Mouse (Mus musculus) cerebellum, adult 11-12 months (tissue): ENCODE data around the gene Lsm7.

Experiments used
- DNase-seq: peaks from one replicate; pipeline ENCODE4 v3.0.0; 2022

Lsm7 gene

DNA sequence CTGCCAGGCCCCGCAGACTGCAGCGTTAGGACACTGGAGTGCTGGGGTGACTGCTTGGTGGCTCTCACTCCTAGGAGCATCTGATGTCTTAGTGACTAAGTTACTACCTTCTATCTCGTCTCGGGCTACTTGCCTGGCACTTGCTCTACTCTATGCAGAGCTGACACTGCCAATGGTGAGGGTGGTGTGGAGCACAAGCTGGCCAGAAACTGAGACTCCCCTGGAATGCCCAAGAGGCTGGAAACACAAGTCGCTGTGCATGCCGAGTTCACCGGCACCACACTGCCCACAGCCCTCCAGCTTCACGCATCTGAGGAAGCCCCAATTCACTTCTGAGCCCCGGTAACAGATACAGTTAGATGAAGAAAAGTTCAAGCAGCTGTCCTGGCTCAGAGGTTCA lies 19.0 kb upstream of the Lsm7 start:
- DNase-seq: no peak

GRCm38 (mm10) chr10:80871581-80871980 lies 16.6 kb upstream of the Lsm7 start, which contains the start of gene Tmprss9:
Gene Tmprss9, plus strand, starts transcription at chr10:80871848.
- DNase-seq: no peak

GRCm38 (mm10) chr10:80870993-80871392 lies 16.0 kb upstream of the Lsm7 start:
- no peak for DNase-seq

GRCm38 (mm10) chr10:80864446-80864845 lies 9.4 kb upstream of the Lsm7 start:
- DNase-seq: peak; percentile 90

DNA sequence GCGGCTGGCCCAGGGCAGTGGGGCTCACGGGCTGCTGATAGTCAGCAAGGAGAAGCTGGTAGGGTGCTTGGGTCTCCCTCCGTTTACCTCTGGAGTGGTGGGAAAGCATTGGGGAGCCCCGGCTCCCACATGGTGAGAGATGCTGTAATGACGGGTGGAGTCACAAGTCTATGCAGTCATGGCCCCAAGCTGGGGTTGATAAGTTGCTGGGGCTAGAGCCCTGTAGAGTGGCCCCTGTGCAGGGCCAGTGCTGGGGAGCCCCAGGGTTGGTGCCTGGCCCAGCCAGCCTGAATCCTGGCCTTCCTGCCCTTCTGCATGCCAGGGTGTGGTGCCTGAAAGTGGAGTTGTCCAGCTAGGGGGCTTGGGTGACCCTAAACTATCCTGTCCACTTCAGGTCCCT lies 7.3 kb upstream of the Lsm7 start:
- no peak for DNase-seq

DNA sequence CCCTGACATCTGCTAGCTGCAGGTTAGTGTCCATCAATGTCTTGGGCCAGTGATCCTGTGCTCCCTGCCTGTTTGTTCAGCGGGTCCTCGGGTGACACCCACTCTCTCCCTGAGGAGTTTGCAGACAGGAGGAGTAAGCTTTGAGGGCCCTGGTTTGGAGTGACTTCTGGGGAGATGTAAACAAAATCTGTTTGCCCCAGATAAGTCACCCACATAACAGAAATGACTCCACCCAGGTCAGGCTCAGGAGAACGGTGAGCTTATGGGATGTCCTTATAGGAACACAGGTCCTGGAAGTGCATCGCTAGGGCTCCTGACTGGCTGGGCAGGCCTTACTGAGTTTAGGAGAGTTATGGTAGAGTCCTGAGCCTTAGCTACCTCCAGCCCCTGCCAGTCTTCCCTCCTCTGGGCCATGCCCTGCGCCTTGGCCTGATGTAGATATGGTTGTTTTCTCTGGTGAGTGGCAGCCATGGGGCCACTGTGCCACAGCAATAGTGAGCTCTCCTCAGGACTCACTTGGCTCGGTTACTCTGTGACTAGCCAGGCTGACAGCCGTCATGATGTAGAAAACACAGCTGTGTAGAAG lies 3.4 kb upstream of the Lsm7 start:
- no peak for DNase-seq

DNA sequence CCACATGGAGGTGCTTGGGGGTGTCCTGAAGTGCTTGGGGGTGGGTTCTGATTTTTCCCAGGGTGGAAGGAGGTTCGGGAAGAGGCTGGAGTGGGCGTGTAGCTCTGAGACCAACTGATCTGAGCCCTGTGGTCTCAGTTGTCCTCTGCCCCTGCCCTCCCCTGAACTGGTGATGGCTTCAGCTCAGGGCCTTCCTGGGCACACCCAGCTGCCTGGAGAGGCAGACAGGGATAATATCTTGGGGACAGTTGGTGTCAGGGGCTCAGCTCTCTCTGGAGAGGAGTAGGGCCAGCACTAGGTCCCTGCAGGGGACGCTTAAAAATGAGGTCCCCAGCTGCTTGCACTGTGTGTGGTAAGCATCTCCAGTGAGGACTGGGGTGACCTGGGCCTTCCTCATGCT lies 2.8 kb upstream of the Lsm7 start:
- DNase-seq: no peak

- no peak for DNase-seq
Measured at GRCm38 (mm10) chr10:80857386-80857785, 2.4 kb upstream of the Lsm7 start.

DNA sequence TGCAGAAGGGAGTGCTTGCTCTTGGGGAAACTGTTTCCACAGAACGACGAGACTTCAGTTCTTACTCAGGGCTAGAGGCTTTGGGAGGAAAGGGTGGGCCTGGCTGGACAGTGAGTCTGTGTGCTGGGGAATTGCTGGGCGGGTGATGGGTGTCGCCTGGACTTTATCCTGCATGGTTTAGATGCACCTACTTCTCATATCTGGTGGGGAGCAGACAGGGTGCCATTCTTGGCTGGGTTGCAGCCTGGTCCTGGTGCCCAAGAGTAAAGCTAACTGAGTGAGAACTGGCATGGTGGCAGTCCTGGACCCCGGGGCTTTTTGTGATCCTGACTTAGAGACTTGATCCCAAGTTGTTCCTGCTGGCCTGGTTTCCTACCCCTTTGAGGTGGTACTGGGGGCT lies 1.9 kb upstream of the Lsm7 start:
- DNase-seq: no peak

GRCm38 (mm10) chr10:80856267-80856666 lies 1.3 kb upstream of the Lsm7 start:
- no peak for DNase-seq

GRCm38 (mm10) chr10:80855749-80856073 lies 702 bp upstream of the Lsm7 start:
- DNase-seq: peak; percentile 76

DNA sequence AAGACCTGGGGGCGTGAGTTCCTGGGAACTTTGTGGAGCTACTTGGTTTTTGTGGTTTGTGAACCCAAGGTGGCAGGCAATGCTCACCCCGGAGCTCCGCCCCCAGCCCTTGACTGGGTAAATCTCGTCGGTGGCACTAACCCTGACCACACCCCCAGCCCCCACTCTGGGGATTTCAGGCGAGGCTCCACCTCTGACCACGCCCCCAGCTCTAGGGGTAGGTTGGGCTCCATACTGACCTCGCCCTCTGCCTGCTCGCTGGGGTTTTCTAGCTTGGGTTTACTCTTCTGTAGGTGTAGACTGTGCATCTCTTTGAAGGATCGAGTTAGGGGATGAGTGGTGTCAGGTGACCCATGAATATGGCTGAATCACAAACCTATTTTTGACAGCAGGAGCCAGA lies 6.4 kb downstream of the Lsm7 start:
- no peak for DNase-seq

DNA sequence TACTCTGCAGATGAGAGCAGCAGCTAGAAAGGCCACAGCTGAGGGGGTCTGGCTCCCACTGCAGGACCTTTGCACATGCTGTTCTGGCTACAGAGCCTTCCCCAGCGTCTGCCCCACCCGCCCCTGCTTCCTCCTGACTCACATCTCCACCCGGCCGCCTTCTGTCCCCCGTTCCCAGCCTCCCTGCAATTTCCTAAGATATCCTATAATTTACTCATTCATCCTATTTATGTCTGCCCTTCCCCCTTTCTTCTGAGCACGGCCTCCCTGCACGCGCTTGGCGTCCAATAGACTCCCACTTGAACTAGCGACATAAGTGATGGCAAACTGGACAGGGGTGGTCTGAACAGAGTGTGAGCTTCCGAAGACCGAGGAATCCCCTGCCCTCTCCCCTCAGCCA lies 9.3 kb downstream of the Lsm7 start:
- no peak for DNase-seq

GRCm38 (mm10) chr10:80845055-80845693 lies 9.8 kb downstream of the Lsm7 start:
- DNase-seq: peak; percentile 72

DNA sequence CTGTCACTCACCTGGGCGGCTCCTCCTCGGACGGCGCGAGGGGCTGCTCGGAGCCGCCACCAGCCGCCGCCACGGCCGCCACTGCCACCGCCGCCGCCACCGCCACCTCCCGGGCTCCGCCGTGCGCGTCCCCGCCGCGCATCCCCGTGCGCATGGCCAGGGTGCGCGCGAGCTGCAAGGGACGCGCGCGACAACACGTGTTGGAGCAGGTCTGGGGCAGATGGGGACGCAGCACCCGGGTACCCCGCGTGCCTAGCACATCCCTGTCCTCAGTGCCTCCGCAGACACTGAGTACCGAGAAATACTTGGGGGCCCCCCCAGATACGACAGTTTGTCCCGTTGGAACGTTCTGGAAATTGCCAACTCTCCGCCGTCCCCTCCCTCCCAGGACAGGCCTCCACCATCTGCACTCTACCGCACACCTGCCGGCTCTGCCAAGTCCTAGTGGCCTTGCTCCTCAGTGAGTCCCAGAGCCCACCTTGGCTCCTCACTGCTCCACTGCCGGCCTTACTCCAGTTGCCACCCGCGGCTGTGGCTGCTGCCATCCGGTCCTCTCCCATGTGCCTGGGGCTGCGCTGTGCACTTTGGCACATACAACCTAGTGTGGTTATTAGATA lies 11.0 kb downstream of the Lsm7 start, which contains the start of gene Lingo3:
Lingo3 (minus strand) TSS at position 109 of the 617 bp plus-strand sequence.
- DNase-seq: peak; percentile 85

GRCm38 (mm10) chr10:80843087-80843930 lies 11.7 kb downstream of the Lsm7 start:
- DNase-seq: peak; percentile 72

DNA sequence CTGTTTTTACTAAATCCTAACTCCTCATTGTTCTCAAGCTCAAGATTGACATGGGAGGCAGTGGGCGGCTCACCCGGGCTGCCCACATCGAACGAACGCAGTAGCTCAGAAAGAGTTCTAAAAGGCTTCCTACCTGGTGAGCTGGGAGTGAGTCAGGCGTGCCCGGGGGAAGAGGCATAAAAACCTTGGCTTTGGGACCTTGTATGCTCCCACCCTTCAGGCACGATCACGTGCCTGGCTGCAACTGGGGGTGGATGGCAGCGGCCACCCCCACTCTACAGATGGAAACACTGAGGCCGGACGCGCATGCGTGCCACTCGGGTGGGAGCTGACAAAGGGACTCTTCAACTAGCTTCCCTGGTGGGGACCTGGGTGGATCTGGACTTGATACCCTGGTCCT lies 12.7 kb downstream of the Lsm7 start:
- peak; percentile 55 for DNase-seq

- peak; percentile 52 for DNase-seq
Measured at GRCm38 (mm10) chr10:80841685-80842084, 13.3 kb downstream of the Lsm7 start.

DNA sequence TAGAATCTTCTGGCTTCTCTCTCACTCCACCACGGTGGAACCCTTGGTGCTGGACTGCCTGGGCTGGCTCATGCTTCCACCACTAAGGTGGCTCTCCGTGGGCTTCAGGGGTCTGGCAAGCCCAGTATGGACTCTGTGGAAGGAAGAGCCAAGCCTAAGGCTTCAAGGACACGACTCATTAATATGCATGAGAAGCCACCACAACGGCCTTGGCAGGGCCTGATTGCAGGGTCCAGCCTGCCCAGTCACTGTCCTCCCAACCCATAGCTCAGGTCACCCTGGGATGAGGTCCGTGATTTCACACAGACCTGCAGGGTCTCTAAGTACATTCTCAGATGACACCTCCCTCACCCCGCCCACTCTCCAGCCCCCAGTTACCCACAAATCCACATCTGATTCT lies 15.2 kb downstream of the Lsm7 start:
- no peak for DNase-seq

DNA sequence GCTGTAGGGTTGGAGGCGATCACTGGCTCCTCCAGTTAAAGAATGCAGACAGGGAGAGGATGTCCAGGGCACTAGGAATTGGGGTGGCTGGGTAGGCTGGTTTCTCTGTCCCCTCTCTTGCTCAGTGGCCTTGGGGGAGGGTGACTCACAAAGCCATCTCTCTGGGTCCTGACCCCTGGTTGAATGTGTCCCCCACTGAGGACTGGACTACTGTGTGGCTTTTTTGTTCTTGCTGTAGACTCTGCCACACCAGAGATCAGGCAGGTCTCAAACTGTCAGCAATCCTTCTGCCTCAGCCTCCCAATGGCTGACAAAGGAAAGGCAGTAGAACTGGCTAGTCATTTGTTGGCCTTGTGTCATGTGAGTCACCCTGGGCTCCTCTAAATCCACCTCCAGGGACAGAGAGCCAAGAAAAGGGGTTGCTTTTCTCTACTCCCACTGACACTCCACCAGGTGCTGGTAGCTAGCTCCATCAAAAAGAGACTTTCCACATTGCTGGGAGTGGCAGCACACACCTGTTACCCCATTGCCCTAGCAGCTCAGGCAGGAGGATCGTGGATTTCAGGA lies 16.6 kb downstream of the Lsm7 start:
- no peak for DNase-seq

DNA sequence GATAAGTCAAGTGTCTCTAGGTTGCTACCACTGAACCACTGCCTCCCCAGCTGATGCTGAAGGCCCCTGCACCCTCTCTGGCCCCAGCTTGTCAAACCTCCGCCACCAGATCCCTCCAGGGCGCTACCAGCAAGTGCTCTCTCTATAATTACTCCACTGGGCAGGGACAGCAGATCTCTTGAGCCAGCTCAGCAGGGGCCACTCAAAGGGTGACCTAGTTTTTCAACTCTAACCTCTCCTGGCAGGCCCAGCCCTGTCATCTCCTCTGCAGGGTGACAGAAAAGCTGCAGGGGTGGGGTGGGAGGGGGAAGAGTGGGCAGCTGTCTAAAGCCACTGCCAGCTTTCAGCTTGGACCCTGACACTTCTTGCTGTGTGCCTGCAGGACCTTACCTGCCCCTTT lies 17.2 kb downstream of the Lsm7 start:
- peak; percentile 84 for DNase-seq

DNA sequence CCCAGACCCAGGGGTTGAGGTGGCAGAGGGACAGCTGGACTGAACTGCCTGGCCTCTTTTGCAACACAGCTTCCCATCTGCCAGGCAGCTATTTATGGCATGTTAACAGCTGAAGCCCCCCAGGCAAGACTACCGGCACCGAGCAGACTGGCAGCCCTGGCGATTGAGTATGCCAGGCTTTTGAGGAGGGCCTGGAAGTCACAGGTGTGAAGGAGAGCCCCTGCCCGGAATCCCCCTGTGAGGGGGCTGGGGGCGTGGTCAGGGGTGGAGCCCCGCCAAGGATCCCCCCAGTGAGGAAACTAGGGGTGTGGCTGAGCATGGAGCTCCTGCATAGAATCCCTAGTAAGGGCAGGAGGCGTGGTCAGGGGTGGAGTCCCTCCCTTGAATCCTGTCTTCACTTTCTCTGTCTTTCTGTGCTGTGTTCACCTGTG lies 18.0 kb downstream of the Lsm7 start:
- peak; percentile 80 for DNase-seq

GRCm38 (mm10) chr10:80835617-80836016 lies 19.4 kb downstream of the Lsm7 start:
- no peak for DNase-seq
